Mouse (Mus musculus) stomach, postnatal 0 days (tissue): ENCODE data around the gene Olfr1411.
A peak's percentile ranks its signal among the peaks of the same experiment; 100 is the strongest.

Experiments used
- CTCF ChIP-seq: IDR thresholded peaks from 2 replicates; pipeline ENCODE4 v1.5.1; 2016; ENCODE audit warnings: antibody characterized with exemption, low read depth, mild to moderate bottlenecking, moderate library complexity
- EP300 ChIP-seq: optimal IDR thresholded peaks from 2 replicates; pipeline ENCODE3; 2016; ENCODE audit warnings: antibody characterized with exemption

- TF ChIP-seq CTCF = peak; percentile 90
- TF ChIP-seq EP300 = no peak
These were observed 16.8 kb downstream of the Olfr1411 start for GRCm38 (mm10) chr1:92611008-92611407.
